Mouse (Mus musculus): ENCODE measurements at regions not wholly inside any gene's neighbourhood (a gene's known extent, or its start where the extent isn't known, plus 50 kb on each side); places are given as distances from the start of the nearest gene placed in this dataset.

GRCm38 (mm10) chr9:6608428-6609283 lies 339.0 kb upstream of the Ddi1 start:
- DNase-seq, result no peak

All from liver (tissue).